In genomic region chr19:20511971-20512370, GRCm38 (mm10) we compare ENCODE assay signal across 35 mouse cellular contexts. TPM values are rescaled to one million over a fixed set of nuclear protein-coding genes. Genes with fewer than 3 reads are reported as not detected.
"Had no signal": no experiment of that assay in that cellular context is flagged by ENCODE, and none has a peak within 500 bp of the region (broad histone marks: within the 10 kb centered on the region; RNA-seq: fewer than 3 reads in every experiment).

No protein-coding gene starts in this region.

- H3K4me2 ChIP-seq: heart, embryonic 11.5 days; heart, embryonic 12.5 days; heart, embryonic 13.5 days; heart, embryonic 15.5 days; hindbrain, embryonic 12.5 days; hindbrain, embryonic 13.5 days; hindbrain, embryonic 14.5 days; hindbrain, embryonic 15.5 days; intestine, embryonic 15.5 days; kidney, embryonic 15.5 days had no signal

- H3K9ac ChIP-seq: heart, embryonic 12.5 days; heart, embryonic 13.5 days; heart, embryonic 15.5 days; hindbrain, embryonic 12.5 days; hindbrain, embryonic 13.5 days; hindbrain, embryonic 14.5 days; hindbrain, embryonic 15.5 days; intestine, embryonic 15.5 days; kidney, embryonic 15.5 days had no signal

- H3K4me1 ChIP-seq: heart, embryonic 10.5 days; heart, embryonic 12.5 days; heart, embryonic 13.5 days; heart, embryonic 15.5 days; hindbrain, embryonic 15.5 days; intestine, embryonic 15.5 days; kidney, embryonic 15.5 days had no signal

- H3K36me3 ChIP-seq: heart, embryonic 10.5 days; heart, embryonic 12.5 days; heart, embryonic 13.5 days; heart, embryonic 15.5 days; hindbrain, embryonic 10.5 days; hindbrain, embryonic 12.5 days; hindbrain, embryonic 13.5 days; hindbrain, embryonic 15.5 days; intestine, embryonic 15.5 days; kidney, embryonic 15.5 days had no signal

- H3K27ac ChIP-seq: heart, embryonic 10.5 days; heart, embryonic 13.5 days; heart, embryonic 15.5 days; hindbrain, embryonic 10.5 days; hindbrain, embryonic 12.5 days; hindbrain, embryonic 13.5 days; hindbrain, embryonic 14.5 days; hindbrain, embryonic 15.5 days; hindbrain, postnatal 0 days; intestine, embryonic 15.5 days; kidney, embryonic 15.5 days; kidney, postnatal 0 days; layer of hippocampus, adult 2 months had no signal

- H3K9me3 ChIP-seq: heart, embryonic 10.5 days; heart, embryonic 12.5 days; heart, embryonic 13.5 days; heart, embryonic 15.5 days; hindbrain, embryonic 10.5 days; hindbrain, embryonic 12.5 days; hindbrain, embryonic 13.5 days; hindbrain, embryonic 15.5 days; intestine, embryonic 15.5 days; kidney, embryonic 15.5 days had no signal

- ATAC-seq: hindbrain, embryonic 16.5 days; hindbrain, postnatal 0 days; inflammation-experienced regulatory T-cells, adult 6 months; intestine, embryonic 15.5 days; intestine, embryonic 16.5 days; intestine, postnatal 0 days had no signal

- H3K4me3 ChIP-seq: heart, embryonic 10.5 days; heart, embryonic 12.5 days; heart, embryonic 13.5 days; heart, embryonic 15.5 days; hindbrain, embryonic 10.5 days; hindbrain, embryonic 12.5 days; hindbrain, embryonic 13.5 days; hindbrain, embryonic 15.5 days; intestine, embryonic 15.5 days; kidney, embryonic 15.5 days; layer of hippocampus, adult 2 months had no signal

- H3K27me3 ChIP-seq: heart, embryonic 12.5 days; heart, embryonic 13.5 days; heart, embryonic 15.5 days; hindbrain, embryonic 13.5 days; hindbrain, embryonic 15.5 days; intestine, embryonic 15.5 days; kidney, embryonic 15.5 days had no signal

- DNase-seq: heart, postnatal 10 days; heart, postnatal 14 days; heart, postnatal 36 days; heart, postnatal 4 days; kidney, adult 11 months; kidney, adult 18-20 months; kidney, adult 2 months; kidney, adult 8-10 months; kidney, adult 9 months; kidney, postnatal 10 days; kidney, postnatal 14 days; kidney, postnatal 25 days; kidney, postnatal 36 days; kidney, postnatal 4 days; layer of hippocampus, adult 9-11 months; layer of hippocampus, postnatal 36 days had no signal

RNA-seq across cellular contexts. Expression of gene Aldh1a1, which starts 19.5 kb away (rescaled TPM):
- polyA plus RNA-seq: inflammation-experienced regulatory T-cells, adult 6 months had no signal
